Mouse (Mus musculus) kidney, embryonic 15.5 days (tissue): ENCODE measurements at regions not wholly inside any gene's neighbourhood (a gene's known extent, or its start where the extent isn't known, plus 50 kb on each side); places are given as distances from the start of the nearest gene placed in this dataset.

Experiments used
- ATAC-seq: fragments of 200-750 bp; cut with Nextera tagmentation; replicated peaks from 2 replicates; pipeline ENCODE4 v1.8.0; 2017; ENCODE audit warnings: moderate TSS enrichment; ENCODE audit not compliant: low FRiP score
- H3K27ac ChIP-seq: fragments of 300-500 bp; sonication (generic); 2 replicates; pipeline ENCODE4 v1.5.1; 2015; ENCODE audit warnings: mild to moderate bottlenecking, inconsistent platforms
- H3K27me3 ChIP-seq: fragments of 300-500 bp; sonication (generic); 2 replicates; pipeline ENCODE4 v1.6.1; 2015; ENCODE audit warnings: inconsistent platforms
- H3K36me3 ChIP-seq: fragments of 300-500 bp; sonication (generic); 2 replicates; pipeline ENCODE4 v1.6.1; 2015; ENCODE audit warnings: inconsistent platforms
- H3K4me1 ChIP-seq: fragments of 300-500 bp; sonication (generic); 2 replicates; pipeline ENCODE4 v1.6.1; 2015; ENCODE audit warnings: inconsistent platforms
- H3K4me2 ChIP-seq: fragments of 300-500 bp; sonication (generic); 2 replicates; pipeline ENCODE4 v1.6.1; 2015; ENCODE audit warnings: moderate library complexity, mild to moderate bottlenecking, inconsistent platforms
- H3K4me3 ChIP-seq: fragments of 300-500 bp; sonication (generic); replicated peaks from 2 replicates; pipeline ENCODE4 v1.5.1; 2015; ENCODE audit warnings: mild to moderate bottlenecking, inconsistent platforms
- H3K9ac ChIP-seq: fragments of 300-500 bp; sonication (generic); 2 replicates; pipeline ENCODE4 v1.6.1; 2015; ENCODE audit warnings: mild to moderate bottlenecking, inconsistent platforms
- H3K9me3 ChIP-seq: fragments of 300-500 bp; sonication (generic); replicated peaks from 2 replicates; pipeline ENCODE4 v1.6.1; 2016; ENCODE audit warnings: inconsistent platforms
- WGBS: fragments of 180-500 bp; shearing (Covaris S2); methylation state at CpG from one replicate; pipeline ENCODE4 v1.1.7; 2015; ENCODE audit warnings: mixed read lengths; 5-methylcytosine and 5-hydroxymethylcytosine counted together

DNA sequence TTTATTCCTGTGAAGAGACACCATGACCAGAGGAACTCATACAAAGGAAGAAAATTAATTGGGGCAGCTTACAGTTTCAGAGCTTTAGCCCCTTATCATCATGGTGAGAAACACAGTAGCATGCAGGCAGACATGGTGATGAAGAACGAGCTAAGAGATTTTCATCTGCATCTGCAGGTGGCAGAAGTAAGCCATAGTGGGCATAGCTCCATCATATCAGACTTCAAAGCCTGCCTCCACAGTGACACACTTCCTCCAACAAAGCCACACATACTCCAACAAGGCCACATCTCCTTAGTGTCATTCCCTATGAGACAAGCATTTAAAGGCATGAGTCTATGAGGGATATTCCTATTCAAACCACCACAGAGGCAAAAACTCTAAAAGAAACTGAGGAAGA is 800.7 kb upstream of the Pcdh9 start:
- H3K4me3 ChIP-seq: no peak overlapping the region

DNA sequence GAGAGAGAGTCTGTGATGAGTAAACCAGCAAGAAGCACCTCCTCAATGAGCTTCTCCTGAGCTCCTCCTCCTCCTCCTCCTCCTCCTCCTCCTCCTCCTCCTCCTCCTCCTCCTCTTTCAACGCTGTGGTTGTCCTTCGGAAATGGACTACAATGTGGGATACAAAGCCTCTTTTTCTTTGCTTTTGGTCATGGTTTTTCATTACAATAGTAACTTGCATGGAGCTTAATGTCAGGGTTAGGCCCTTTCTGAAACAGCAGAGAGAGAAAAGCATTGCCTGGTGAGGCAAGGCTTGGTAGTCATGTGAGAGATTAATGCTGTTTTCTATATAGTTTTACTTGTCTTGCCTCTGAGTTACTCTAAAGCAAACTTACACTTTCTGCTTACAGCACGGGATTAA is 787.2 kb upstream of the Pcdh9 start:
- no peaks in the 10 kb centered on the region for H3K27me3 ChIP-seq
- ATAC-seq: no peak
- H3K4me3 ChIP-seq: no peak overlapping the region
- H3K9ac ChIP-seq: no peak overlapping the region
- H3K4me2 ChIP-seq: no peak overlapping the region
- no peaks in the 10 kb centered on the region for H3K36me3 ChIP-seq
- no peak overlapping the region for H3K27ac ChIP-seq
- WGBS: 62% methylated on average over 1 of the region's 3 CpGs
- no peaks in the 10 kb centered on the region for H3K9me3 ChIP-seq
- no peaks in the 10 kb centered on the region for H3K4me1 ChIP-seq

More for the DNA sequence above, 800.7 kb upstream of the Pcdh9 start:
- H3K27me3 ChIP-seq: no peaks in the 10 kb centered on the region
- H3K4me2 ChIP-seq: no peak overlapping the region
- H3K9me3 ChIP-seq: no peaks in the 10 kb centered on the region
- WGBS: 96% methylated on average over 1 of the region's 1 CpGs
- no peaks in the 10 kb centered on the region for H3K36me3 ChIP-seq
- no peak overlapping the region for H3K9ac ChIP-seq
- H3K4me1 ChIP-seq: no peaks in the 10 kb centered on the region
- no peak for ATAC-seq
- no peak overlapping the region for H3K27ac ChIP-seq

DNA sequence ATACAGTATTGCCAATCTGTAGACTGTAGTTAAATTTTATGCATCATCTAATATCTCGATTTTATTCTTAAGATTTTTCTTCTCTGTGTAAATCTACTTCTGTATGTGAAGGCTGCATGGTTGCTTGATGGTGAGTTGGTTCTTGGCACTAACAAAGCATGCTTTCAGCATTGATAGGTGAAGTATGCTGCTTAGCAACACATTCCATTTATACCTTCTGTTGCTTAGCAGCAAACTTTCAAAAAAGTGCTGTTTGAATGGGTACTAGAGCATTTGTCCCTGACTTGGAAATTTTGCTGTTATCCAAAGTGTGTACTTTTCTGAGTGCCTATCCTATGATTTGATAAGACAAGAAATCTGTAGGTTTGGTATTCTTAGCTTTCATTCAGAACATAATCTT is 763.1 kb upstream of the Pcdh9 start:
- WGBS: 63% methylated on average over 1 of the region's 1 CpGs

DNA sequence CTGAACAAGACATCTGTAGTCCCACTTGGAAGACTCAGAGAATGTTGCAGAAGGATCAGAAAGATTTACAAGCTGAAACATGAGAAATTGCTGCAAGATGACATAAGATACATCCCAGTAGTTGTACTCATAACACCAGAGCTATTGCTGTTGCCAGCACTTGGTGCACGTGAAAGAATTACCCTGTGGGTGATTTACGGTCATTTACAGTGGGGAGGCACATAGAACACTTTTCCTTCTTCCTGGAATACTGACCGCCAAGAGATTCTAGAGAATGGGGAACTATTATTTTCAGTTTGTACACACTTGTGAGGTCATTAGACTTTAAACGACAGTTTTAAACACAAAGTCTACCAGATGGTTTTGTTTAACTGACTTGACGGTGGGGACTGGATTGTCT is 724.5 kb upstream of the Pcdh9 start:
- H3K9me3 ChIP-seq: no peaks in the 10 kb centered on the region
- H3K4me2 ChIP-seq: no peak overlapping the region
- H3K4me1 ChIP-seq: no peaks in the 10 kb centered on the region
- H3K36me3 ChIP-seq: no peaks in the 10 kb centered on the region
- no peak overlapping the region for H3K9ac ChIP-seq
- no peak overlapping the region for H3K27ac ChIP-seq
- no peaks in the 10 kb centered on the region for H3K27me3 ChIP-seq
- WGBS: 32% methylated on average over 5 of the region's 5 CpGs
- H3K4me3 ChIP-seq: no peak overlapping the region
- ATAC-seq: 0 out of 2 replicates have a peak, but pooled peaks have one; percentile 43

More for the DNA sequence above, 763.1 kb upstream of the Pcdh9 start:
- no peaks in the 10 kb centered on the region for H3K4me1 ChIP-seq
- H3K9me3 ChIP-seq: no peaks in the 10 kb centered on the region
- H3K4me2 ChIP-seq: no peak overlapping the region
- ATAC-seq: no peak
- no peaks in the 10 kb centered on the region for H3K36me3 ChIP-seq
- no peak overlapping the region for H3K4me3 ChIP-seq
- H3K27ac ChIP-seq: no peak overlapping the region
- H3K27me3 ChIP-seq: no peaks in the 10 kb centered on the region
- no peak overlapping the region for H3K9ac ChIP-seq
